Comparison of ENCODE assay signal across 11 mouse cellular contexts in genomic region chr5:125534168-125534610, GRCm38 (mm10). TPM values are rescaled to one million over a fixed set of nuclear protein-coding genes. Genes with fewer than 3 reads are reported as not detected.
DNase-seq lines count a peak whose midpoint lies in the region; ATAC-seq and TF ChIP-seq lines count a peak whose summit lies in the region.
"Had no signal": no experiment of that assay in that cellular context is flagged by ENCODE, and none has a peak within 500 bp of the region (broad histone marks: within the 10 kb centered on the region; RNA-seq: fewer than 3 reads in every experiment).

No protein-coding gene starts in this region.

- no peak for DNase-seq in kidney, postnatal 14 days
- peak; percentile 68 for DNase-seq in brain, adult 2 months (ENCODE audit: low read depth, low spot score)
- DNase-seq in forebrain, postnatal 0 days: peak; percentile 54
- no peak for DNase-seq in midbrain, embryonic 14.5 days
- DNase-seq in gastrocnemius, postnatal 4 days (ENCODE audit: low spot score in 2 of 2): no peak
- DNase-seq in cerebellum, adult 9-10 months: no peak
- no peak for DNase-seq in B cell, adult 2 months
- DNase-seq: liver, embryonic 13.5 days; thymus, adult 2 months had no signal

- H3K36me3 ChIP-seq in kidney, embryonic 15.5 days: no peaks in the 10 kb centered on the region
- no peaks in the 10 kb centered on the region for H3K36me3 ChIP-seq in forebrain, postnatal 0 days (ENCODE audit: insufficient read depth)
- no peaks in the 10 kb centered on the region for H3K36me3 ChIP-seq in midbrain, embryonic 14.5 days (ENCODE audit: control insufficient read depth, insufficient read depth, low read length)
- H3K36me3 ChIP-seq: liver, embryonic 13.5 days had no signal

- ATAC-seq in kidney, embryonic 15.5 days (replicated peaks; ENCODE audit: low FRiP score): no peak
- peak; percentile 6; the same call in 1 of the 2 replicates for ATAC-seq in forebrain, postnatal 0 days
- no peak for ATAC-seq in midbrain, embryonic 14.5 days (ENCODE audit: low FRiP score, low TSS enrichment)
- ATAC-seq: inflammation-experienced regulatory T-cells, adult 6 months had no signal

- TF ChIP-seq CTCF in forebrain, postnatal 0 days (IDR thresholded peaks at IDR 0.05; ENCODE audit: low read depth): no peak

- no peak overlapping the region for H3K9ac ChIP-seq in kidney, embryonic 15.5 days
- peak overlapping the region; percentile 71 for H3K9ac ChIP-seq in forebrain, postnatal 0 days
- peak overlapping the region; percentile 59; the same call in 1 of the 2 replicates for H3K9ac ChIP-seq in midbrain, embryonic 14.5 days (replicated peaks; ENCODE audit: low read length)
- H3K9ac ChIP-seq: liver, embryonic 13.5 days had no signal

- 4% methylated on average over 7 of the region's 7 CpGs for WGBS in kidney, embryonic 15.5 days
- WGBS in forebrain, postnatal 0 days: 9% methylated on average over 7 of the region's 7 CpGs
- WGBS in midbrain, embryonic 14.5 days: 5% methylated on average over 7 of the region's 7 CpGs

- no peaks in the 10 kb centered on the region for H3K9me3 ChIP-seq in kidney, embryonic 15.5 days (replicated peaks)
- H3K9me3 ChIP-seq in forebrain, postnatal 0 days (ENCODE audit: low read length): no peaks in the 10 kb centered on the region
- no peaks in the 10 kb centered on the region for H3K9me3 ChIP-seq in midbrain, embryonic 14.5 days (ENCODE audit: control insufficient read depth, low read length)
- H3K9me3 ChIP-seq: liver, embryonic 13.5 days had no signal

- H3K4me2 ChIP-seq in kidney, embryonic 15.5 days: peak overlapping the region; percentile 86
- peak overlapping the region; percentile 88 for H3K4me2 ChIP-seq in forebrain, postnatal 0 days (ENCODE audit: low read depth)
- H3K4me2 ChIP-seq in midbrain, embryonic 14.5 days (ENCODE audit: low read length): peak overlapping the region; percentile 91
- H3K4me2 ChIP-seq: liver, embryonic 13.5 days had no signal

- peak overlapping the region; percentile 59 for H3K4me3 ChIP-seq in kidney, embryonic 15.5 days (replicated peaks)
- H3K4me3 ChIP-seq in forebrain, postnatal 0 days (ENCODE audit: low read depth, low read length): peak overlapping the region; percentile 67
- peak overlapping the region; percentile 57 for H3K4me3 ChIP-seq in midbrain, embryonic 14.5 days (replicated peaks; ENCODE audit: low read depth, low read length)
- H3K4me3 ChIP-seq: liver, embryonic 13.5 days had no signal

- peaks cover 36% of the 10 kb centered on the region for H3K4me1 ChIP-seq in kidney, embryonic 15.5 days
- H3K4me1 ChIP-seq in forebrain, postnatal 0 days (ENCODE audit: insufficient read depth): no peaks in the 10 kb centered on the region
- peaks cover 31% of the 10 kb centered on the region for H3K4me1 ChIP-seq in midbrain, embryonic 14.5 days (ENCODE audit: control insufficient read depth, insufficient read depth, low read length)

- H3K27ac ChIP-seq in kidney, embryonic 15.5 days: no peak overlapping the region
- peak overlapping the region; percentile 70 for H3K27ac ChIP-seq in forebrain, postnatal 0 days (ENCODE audit: low read depth, low read length)
- no peak overlapping the region; the same call in 1 of the 2 replicates for H3K27ac ChIP-seq in midbrain, embryonic 14.5 days (replicated peaks; ENCODE audit: low read depth, low read length)
- H3K27ac ChIP-seq: liver, embryonic 13.5 days had no signal

- peaks cover 79% of the 10 kb centered on the region for H3K27me3 ChIP-seq in kidney, embryonic 15.5 days
- no peaks in the 10 kb centered on the region; the same call in 1 of the 2 replicates for H3K27me3 ChIP-seq in forebrain, postnatal 0 days (ENCODE audit: insufficient read depth, low read length)
- H3K27me3 ChIP-seq in midbrain, embryonic 14.5 days (ENCODE audit: control insufficient read depth, insufficient read depth, low read length): peaks cover 32% of the 10 kb centered on the region

RNA-seq across cellular contexts. Expression of gene Tmem132b, which starts 2.6 kb away (rescaled TPM):
- 0.32 and 0.36 TPM in 2 replicates for polyA plus RNA-seq in kidney, embryonic 15.5 days (2015; fragmentation: Nextera tagmentation; extraction: Ambion mirVana)
- 32.2 and 48.9 TPM in 2 replicates for total RNA-seq in forebrain, postnatal 0 days (2014; rRNA removed)
- 5.1 and 7.8 TPM in 2 replicates for polyA plus RNA-seq in forebrain, postnatal 0 days (2015; fragmentation: Nextera tagmentation; extraction: Ambion mirVana)
- 4.9 and 6.2 TPM in 2 replicates for polyA plus RNA-seq in midbrain, embryonic 14.5 days (2014; fragmentation: Nextera tagmentation; extraction: Ambion mirVana)
- total RNA-seq in gastrocnemius, postnatal 4 days (2021): under 1 TPM; 0.32 to 0.39 TPM
- polyA plus RNA-seq: inflammation-experienced regulatory T-cells, adult 6 months had no signal

RNA-seq across cellular contexts. Expression of gene Aacs, which starts 58.6 kb away (rescaled TPM):
- polyA plus RNA-seq in kidney, embryonic 15.5 days (2015; fragmentation: Nextera tagmentation; extraction: Ambion mirVana): 36.0 and 40.7 TPM in 2 replicates
- total RNA-seq in forebrain, postnatal 0 days (2014; rRNA removed): 90.9 and 116 TPM in 2 replicates
- 83.8 and 97.9 TPM in 2 replicates for polyA plus RNA-seq in forebrain, postnatal 0 days (2015; fragmentation: Nextera tagmentation; extraction: Ambion mirVana)
- polyA plus RNA-seq in midbrain, embryonic 14.5 days (2014; fragmentation: Nextera tagmentation; extraction: Ambion mirVana): 63.6 and 71.3 TPM in 2 replicates
- total RNA-seq in gastrocnemius, postnatal 4 days (2021): 10 to 100 TPM; 11.6 to 13.7 TPM

Comparison
In these comparisons a context has a peak if more than half of its experiments do, and no peak if none do; other contexts are left out.
1. DNase-seq: peak in brain, adult 2 months (single experiment) and forebrain, postnatal 0 days (single experiment); none in kidney, postnatal 14 days (single experiment), midbrain, embryonic 14.5 days (single experiment), gastrocnemius, postnatal 4 days (0 of 2), cerebellum, adult 9-10 months (single experiment) and B cell, adult 2 months (0 of 2).
2. Peak in every context shown above with its lines, with median percentiles within 50 percentile points of each other: H3K4me2 ChIP-seq and H3K4me3 ChIP-seq.